Mouse (Mus musculus) limb, embryonic 15.5 days (tissue): ENCODE data around the gene Caln1. TPM values are rescaled to one million over a fixed set of nuclear protein-coding genes. Genes with fewer than 3 reads are reported as not detected.

Experiments used
- ATAC-seq: fragments of 200-750 bp; cut with Nextera tagmentation; 2 replicates; pipeline ENCODE4 v1.8.0; 2017; ENCODE audit warnings: low read depth, moderate TSS enrichment; ENCODE audit not compliant: insufficient number of reproducible peaks, low FRiP score, low TSS enrichment
- H3K27ac ChIP-seq: fragments of 300-500 bp; sonication (generic); 2 replicates; pipeline ENCODE4 v1.5.1; 2015; ENCODE audit warnings: moderate library complexity, mild to moderate bottlenecking, inconsistent platforms
- H3K27me3 ChIP-seq: fragments of 300-500 bp; sonication (generic); 2 replicates; pipeline ENCODE4 v1.6.1; 2015; ENCODE audit warnings: inconsistent platforms
- H3K36me3 ChIP-seq: fragments of 300-500 bp; sonication (generic); 2 replicates; pipeline ENCODE4 v1.6.1; 2015; ENCODE audit warnings: inconsistent platforms
- H3K4me1 ChIP-seq: fragments of 300-500 bp; sonication (generic); 2 replicates; pipeline ENCODE4 v1.6.1; 2015; ENCODE audit warnings: inconsistent platforms
- H3K4me2 ChIP-seq: fragments of 300-500 bp; sonication (generic); 2 replicates; pipeline ENCODE4 v1.6.1; 2015; ENCODE audit warnings: mild to moderate bottlenecking, inconsistent platforms
- H3K4me3 ChIP-seq: fragments of 300-500 bp; sonication (generic); 2 replicates; pipeline ENCODE4 v1.5.1; 2015; ENCODE audit warnings: mild to moderate bottlenecking, inconsistent platforms
- H3K9ac ChIP-seq: fragments of 300-500 bp; sonication (generic); 2 replicates; pipeline ENCODE4 v1.6.1; 2015; ENCODE audit warnings: inconsistent platforms
- H3K9me3 ChIP-seq: fragments of 300-500 bp; sonication (generic); 2 replicates; pipeline ENCODE4 v1.6.1; 2016; ENCODE audit warnings: inconsistent platforms
- WGBS: fragments of 180-500 bp; shearing (Covaris S2); methylation state at CpG from one replicate; pipeline ENCODE4 v1.1.7; 2015; 5-methylcytosine and 5-hydroxymethylcytosine counted together
- polyA plus RNA-seq: library from polyadenylated mRNA; unstranded; fragments of >200 nt; fragmentation: Nextera tagmentation; extraction: Ambion mirVana; gene quantifications from 2 replicates; pipeline ENCODE4 v1.2.1, GENCODE M21; 2015

Caln1 gene
- polyA plus RNA-seq, 1 experiment from 2014 or later, result 2.1 TPM

- no peak overlapping the region for H3K4me3 ChIP-seq
- no peak overlapping the region for H3K9ac ChIP-seq
- no peaks in the 10 kb centered on the region for H3K4me1 ChIP-seq
- ATAC-seq, result no peak
- H3K9me3 ChIP-seq, result no peaks in the 10 kb centered on the region
- H3K27ac ChIP-seq, result no peak overlapping the region
- 87% methylated on average over 3 of the region's 3 CpGs for WGBS
- no peak overlapping the region for H3K4me2 ChIP-seq
- H3K27me3 ChIP-seq, result no peaks in the 10 kb centered on the region
- no peaks in the 10 kb centered on the region for H3K36me3 ChIP-seq
Observed at GRCm38 (mm10) chr5:130774946-130775345, 405.7 kb downstream of the Caln1 start.

GRCm38 (mm10) chr5:130792755-130793452, 423.6 kb downstream of the Caln1 start:
- no peak overlapping the region for H3K27ac ChIP-seq
- 78% methylated on average over 3 of the region's 3 CpGs for WGBS
- no peaks in the 10 kb centered on the region for H3K36me3 ChIP-seq
- no peak overlapping the region for H3K9ac ChIP-seq
- no peak for ATAC-seq
- no peak overlapping the region for H3K4me2 ChIP-seq
- no peaks in the 10 kb centered on the region for H3K4me1 ChIP-seq
- no peaks in the 10 kb centered on the region for H3K27me3 ChIP-seq
- no peak overlapping the region for H3K4me3 ChIP-seq
- H3K9me3 ChIP-seq, result no peaks in the 10 kb centered on the region

- H3K27ac ChIP-seq, result no peak overlapping the region
- H3K36me3 ChIP-seq, result no peaks in the 10 kb centered on the region
- H3K4me3 ChIP-seq, result no peak overlapping the region
- no peaks in the 10 kb centered on the region for H3K27me3 ChIP-seq
- WGBS, result 78% methylated on average over 5 of the region's 5 CpGs
- no peaks in the 10 kb centered on the region for H3K9me3 ChIP-seq
- H3K4me2 ChIP-seq, result no peak overlapping the region
- no peak for ATAC-seq
- H3K4me1 ChIP-seq, result no peaks in the 10 kb centered on the region
- H3K9ac ChIP-seq, result no peak overlapping the region
Observed at GRCm38 (mm10) chr5:130797713-130798112, 428.5 kb downstream of the Caln1 start.

GRCm38 (mm10) chr5:130810314-130810713, 441.1 kb downstream of the Caln1 start:
- no peak overlapping the region for H3K4me2 ChIP-seq
- H3K27me3 ChIP-seq, result no peaks in the 10 kb centered on the region
- 33% methylated on average over 6 of the region's 6 CpGs for WGBS
- ATAC-seq, result no peak
- H3K4me1 ChIP-seq, result no peaks in the 10 kb centered on the region
- no peaks in the 10 kb centered on the region for H3K36me3 ChIP-seq
- no peak overlapping the region for H3K4me3 ChIP-seq
- H3K9me3 ChIP-seq, result 0 out of 2 replicates have a peak, but pooled peaks cover 3% of the 10 kb centered on the region
- no peak overlapping the region for H3K27ac ChIP-seq
- no peak overlapping the region for H3K9ac ChIP-seq

GRCm38 (mm10) chr5:130810846-130811245, 441.6 kb downstream of the Caln1 start:
- Histone ChIP-seq H3K4me1 (no peaks in the 10 kb centered on the region), H3K36me3 (no peaks in the 10 kb centered on the region), H3K27ac (no peak overlapping the region), H3K4me3 (no peak overlapping the region), H3K9me3 (0 out of 2 replicates have a peak, but pooled peaks cover 3% of the 10 kb centered on the region), H3K4me2 (no peak overlapping the region), H3K27me3 (no peaks in the 10 kb centered on the region), H3K9ac (no peak overlapping the region)
- ATAC-seq, result no peak
- 43% methylated on average over 1 of the region's 1 CpGs for WGBS

- Histone ChIP-seq H3K9me3 (0 out of 2 replicates have a peak, but pooled peaks cover 3% of the 10 kb centered on the region), H3K4me3 (no peak overlapping the region), H3K9ac (no peak overlapping the region), H3K36me3 (no peaks in the 10 kb centered on the region), H3K27me3 (no peaks in the 10 kb centered on the region), H3K4me1 (no peaks in the 10 kb centered on the region), H3K4me2 (no peak overlapping the region), H3K27ac (no peak overlapping the region)
- no peak for ATAC-seq
- WGBS, result 32% methylated on average over 3 of the region's 3 CpGs
Observed at GRCm38 (mm10) chr5:130811266-130811665, 442.0 kb downstream of the Caln1 start.

GRCm38 (mm10) chr5:130811966-130812365, 442.7 kb downstream of the Caln1 start:
- ATAC-seq, result no peak
- 81% methylated on average over 3 of the region's 3 CpGs for WGBS
- H3K4me1 ChIP-seq, result no peaks in the 10 kb centered on the region
- H3K27me3 ChIP-seq, result no peaks in the 10 kb centered on the region
- no peak overlapping the region for H3K4me2 ChIP-seq
- H3K9ac ChIP-seq, result no peak overlapping the region
- H3K27ac ChIP-seq, result no peak overlapping the region
- H3K4me3 ChIP-seq, result no peak overlapping the region
- H3K9me3 ChIP-seq, result 0 out of 2 replicates have a peak, but pooled peaks cover 3% of the 10 kb centered on the region
- H3K36me3 ChIP-seq, result no peaks in the 10 kb centered on the region

GRCm38 (mm10) chr5:130812556-130812955, 443.3 kb downstream of the Caln1 start:
- Histone ChIP-seq H3K27me3 (no peaks in the 10 kb centered on the region), H3K4me2 (no peak overlapping the region), H3K36me3 (no peaks in the 10 kb centered on the region), H3K9ac (no peak overlapping the region), H3K27ac (no peak overlapping the region), H3K4me1 (no peaks in the 10 kb centered on the region), H3K9me3 (0 out of 2 replicates have a peak, but pooled peaks cover 3% of the 10 kb centered on the region), H3K4me3 (no peak overlapping the region)
- 93% methylated on average over 8 of the region's 8 CpGs for WGBS
- no peak for ATAC-seq

GRCm38 (mm10) chr5:130813089-130813488, 443.8 kb downstream of the Caln1 start:
- H3K9ac ChIP-seq, result no peak overlapping the region
- no peak for ATAC-seq
- no peaks in the 10 kb centered on the region for H3K27me3 ChIP-seq
- H3K27ac ChIP-seq, result no peak overlapping the region
- no peaks in the 10 kb centered on the region for H3K36me3 ChIP-seq
- no peak overlapping the region for H3K4me3 ChIP-seq
- WGBS, result 83% methylated on average over 9 of the region's 9 CpGs
- H3K4me1 ChIP-seq, result no peaks in the 10 kb centered on the region
- 0 out of 2 replicates have a peak, but pooled peaks cover 3% of the 10 kb centered on the region for H3K9me3 ChIP-seq
- H3K4me2 ChIP-seq, result no peak overlapping the region

- no peak for ATAC-seq
- no peak overlapping the region for H3K4me2 ChIP-seq
Observed at GRCm38 (mm10) chr5:130815352-130815751, 446.1 kb downstream of the Caln1 start.

GRCm38 (mm10) chr5:130820021-130820648, 450.9 kb downstream of the Caln1 start:
- no peak for ATAC-seq
- Histone ChIP-seq H3K4me1 (no peaks in the 10 kb centered on the region), H3K27ac (no peak overlapping the region), H3K36me3 (no peaks in the 10 kb centered on the region), H3K9ac (no peak overlapping the region), H3K9me3 (no peaks in the 10 kb centered on the region), H3K27me3 (no peaks in the 10 kb centered on the region), H3K4me3 (no peak overlapping the region), H3K4me2 (no peak overlapping the region)
- WGBS, result 79% methylated on average over 4 of the region's 4 CpGs

More at GRCm38 (mm10) chr5:130815352-130815751, 446.1 kb downstream of the Caln1 start:
- H3K9ac ChIP-seq, result no peak overlapping the region
- no peak overlapping the region for H3K27ac ChIP-seq
- no peaks in the 10 kb centered on the region for H3K4me1 ChIP-seq
- H3K4me3 ChIP-seq, result no peak overlapping the region
- 88% methylated on average over 5 of the region's 5 CpGs for WGBS
- H3K9me3 ChIP-seq, result no peaks in the 10 kb centered on the region
- H3K36me3 ChIP-seq, result no peaks in the 10 kb centered on the region
- H3K27me3 ChIP-seq, result no peaks in the 10 kb centered on the region

GRCm38 (mm10) chr5:130820661-130821060, 451.4 kb downstream of the Caln1 start:
- H3K9me3 ChIP-seq, result no peaks in the 10 kb centered on the region
- ATAC-seq, result no peak
- no peaks in the 10 kb centered on the region for H3K27me3 ChIP-seq
- no peaks in the 10 kb centered on the region for H3K36me3 ChIP-seq
- no peak overlapping the region for H3K9ac ChIP-seq
- H3K4me2 ChIP-seq, result no peak overlapping the region
- H3K27ac ChIP-seq, result no peak overlapping the region
- no peak overlapping the region for H3K4me3 ChIP-seq
- WGBS, result 87% methylated on average over 5 of the region's 5 CpGs
- H3K4me1 ChIP-seq, result no peaks in the 10 kb centered on the region
